Mouse (Mus musculus): ENCODE results near the gene Pole3. TPM values are rescaled to one million over a fixed set of nuclear protein-coding genes. Genes with fewer than 3 reads are reported as not detected.

Pole3 gene
- total and polyA plus RNA-seq, 3 experiments = 36.3 to 73.9 (median 37.2) TPM

DNA sequence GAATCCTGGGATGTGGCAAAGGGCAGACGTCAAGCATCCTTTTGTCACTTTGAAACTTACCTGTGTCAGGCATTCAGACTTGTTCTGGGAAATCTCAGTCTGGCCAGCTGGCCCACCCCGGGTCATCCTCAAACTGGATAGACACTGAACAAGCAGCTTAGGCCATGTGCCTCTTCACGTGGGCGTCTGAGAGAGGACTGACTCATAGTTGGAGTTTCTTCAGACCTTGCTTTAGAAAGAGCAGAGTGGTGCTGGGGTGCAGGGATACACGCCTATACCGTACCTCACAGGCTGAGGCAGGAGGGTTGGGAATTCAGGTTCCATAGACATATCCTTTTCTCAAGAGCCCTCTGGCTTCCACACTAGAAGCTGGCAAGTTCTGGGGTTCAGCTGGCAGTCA lies 18.9 kb upstream of the Pole3 start:
- Histone ChIP-seq H3K36me3 (replicated peaks) (no peaks in the 10 kb centered on the region), H3K9me3 (replicated peaks) (no peaks in the 10 kb centered on the region), H3K27me3 (ENCODE audit: insufficient read depth, low read length) (peaks cover 4% of the 10 kb centered on the region), H3K4me3 (ENCODE audit: low read depth, low read length) (no peak overlapping the region), H3K4me1 (ENCODE audit: insufficient read depth, low read depth, low read length) (no peaks in the 10 kb centered on the region)
- TF ChIP-seq POLR2AphosphoS5 (IDR thresholded peaks at IDR 0.05; ENCODE audit: insufficient replicate concordance, low read depth, low read length) (no peak), GATA1 (IDR thresholded peaks at IDR 0.05; ENCODE audit: borderline replicate concordance, low read length) (no peak), TAL1 (conservative IDR thresholded peaks at IDR 0.05; ENCODE audit: low read depth, low read length) (no peak), CTCF (IDR thresholded peaks at IDR 0.05; ENCODE audit: low read depth, low read length) (no peak), GATA2 (IDR thresholded peaks at IDR 0.05; ENCODE audit: borderline replicate concordance, low read depth, low read length) (no peak)
- no peak for ATAC-seq (ENCODE audit: extremely low read depth, insufficient number of reproducible peaks, low FRiP score, poor library complexity, severe bottlenecking)
- DNase-seq (ENCODE audit: low spot score) = no peak

DNA sequence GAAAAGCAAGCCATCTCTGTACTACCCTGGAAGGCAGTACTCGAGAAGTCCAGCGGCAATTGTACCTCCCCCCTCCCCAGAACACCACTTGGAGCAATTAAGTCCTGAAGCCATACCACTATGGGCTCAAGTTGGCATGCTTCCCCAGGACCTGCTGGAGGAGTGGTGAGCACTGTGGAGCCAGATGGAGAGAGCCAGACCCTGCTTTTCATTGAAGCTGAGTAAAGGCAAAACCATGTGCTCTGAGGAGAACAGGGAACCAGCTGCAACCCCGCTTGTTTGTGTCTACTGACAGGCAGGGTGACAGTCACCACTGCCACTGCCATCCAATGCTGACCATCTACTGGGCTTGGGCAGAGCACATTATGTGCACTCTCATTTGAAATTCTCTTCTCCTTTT lies 16.9 kb upstream of the Pole3 start:
- H3K4me1 ChIP-seq (ENCODE audit: insufficient read depth, low read depth, low read length) = no peaks in the 10 kb centered on the region
- peaks cover 4% of the 10 kb centered on the region for H3K27me3 ChIP-seq (ENCODE audit: insufficient read depth, low read length)
- DNase-seq (ENCODE audit: low spot score) = no peak
- H3K9me3 ChIP-seq (replicated peaks) = no peaks in the 10 kb centered on the region
- H3K36me3 ChIP-seq (replicated peaks) = no peaks in the 10 kb centered on the region
- H3K4me3 ChIP-seq (ENCODE audit: low read depth, low read length) = no peak overlapping the region
- no peak for ATAC-seq (ENCODE audit: extremely low read depth, insufficient number of reproducible peaks, low FRiP score, poor library complexity, severe bottlenecking)
- TF ChIP-seq CTCF (IDR thresholded peaks at IDR 0.05; ENCODE audit: low read depth, low read length) (no peak), TAL1 (conservative IDR thresholded peaks at IDR 0.05; ENCODE audit: low read depth, low read length) (no peak), POLR2AphosphoS5 (IDR thresholded peaks at IDR 0.05; ENCODE audit: insufficient replicate concordance, low read depth, low read length) (no peak), GATA1 (IDR thresholded peaks at IDR 0.05; ENCODE audit: borderline replicate concordance, low read length) (no peak), GATA2 (IDR thresholded peaks at IDR 0.05; ENCODE audit: borderline replicate concordance, low read depth, low read length) (no peak)

GRCm38 (mm10) chr4:62533729-62534128 lies 8.9 kb upstream of the Pole3 start:
- TF ChIP-seq GATA2 (IDR thresholded peaks at IDR 0.05; ENCODE audit: borderline replicate concordance, low read depth, low read length) (no peak), GATA1 (IDR thresholded peaks at IDR 0.05; ENCODE audit: borderline replicate concordance, low read length) (no peak), CTCF (IDR thresholded peaks at IDR 0.05; ENCODE audit: low read depth, low read length) (no peak), POLR2AphosphoS5 (IDR thresholded peaks at IDR 0.05; ENCODE audit: insufficient replicate concordance, low read depth, low read length) (no peak), TAL1 (conservative IDR thresholded peaks at IDR 0.05; ENCODE audit: low read depth, low read length) (no peak)
- DNase-seq (ENCODE audit: low spot score) (no peak), ATAC-seq (ENCODE audit: extremely low read depth, insufficient number of reproducible peaks, low FRiP score, poor library complexity, severe bottlenecking) (no peak)
- Histone ChIP-seq H3K4me3 (ENCODE audit: low read depth, low read length) (no peak overlapping the region), H3K36me3 (replicated peaks) (no peaks in the 10 kb centered on the region), H3K4me1 (ENCODE audit: insufficient read depth, low read depth, low read length) (peaks cover 3% of the 10 kb centered on the region; the same call in 1 of the 2 replicates), H3K9me3 (replicated peaks) (no peaks in the 10 kb centered on the region), H3K27me3 (ENCODE audit: insufficient read depth, low read length) (peaks cover 24% of the 10 kb centered on the region)

DNA sequence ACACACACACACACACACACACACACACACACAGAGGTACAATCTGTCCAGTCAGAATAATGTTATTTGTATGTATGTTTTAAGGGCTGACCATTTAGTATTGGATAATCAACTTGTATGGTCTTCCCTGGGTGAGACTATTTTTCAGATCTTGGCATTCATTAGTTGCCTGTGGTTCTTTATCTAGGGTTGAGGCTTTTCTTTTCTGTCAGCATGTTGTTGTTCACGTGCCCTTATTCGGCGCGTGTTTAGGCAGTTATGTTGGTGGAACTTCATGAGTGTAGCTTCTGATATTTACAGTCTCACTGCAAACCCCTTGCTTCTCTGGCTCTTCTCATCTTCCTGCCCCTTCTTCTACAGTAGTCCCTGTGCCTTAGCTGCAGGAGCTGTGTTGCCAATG lies 2.8 kb upstream of the Pole3 start:
- H3K27me3 ChIP-seq (ENCODE audit: insufficient read depth, low read length) = peaks cover 31% of the 10 kb centered on the region
- no peak overlapping the region for H3K4me3 ChIP-seq (ENCODE audit: low read depth, low read length)
- peaks cover 21% of the 10 kb centered on the region for H3K4me1 ChIP-seq (ENCODE audit: insufficient read depth, low read depth, low read length)
- ATAC-seq (ENCODE audit: extremely low read depth, insufficient number of reproducible peaks, low FRiP score, poor library complexity, severe bottlenecking) (no peak), DNase-seq (ENCODE audit: low spot score) (no peak)
- peaks cover 20% of the 10 kb centered on the region for H3K36me3 ChIP-seq (replicated peaks)
- TF ChIP-seq GATA1 (IDR thresholded peaks at IDR 0.05; ENCODE audit: borderline replicate concordance, low read length) (no peak), CTCF (IDR thresholded peaks at IDR 0.05; ENCODE audit: low read depth, low read length) (no peak), GATA2 (IDR thresholded peaks at IDR 0.05; ENCODE audit: borderline replicate concordance, low read depth, low read length) (no peak), POLR2AphosphoS5 (IDR thresholded peaks at IDR 0.05; ENCODE audit: insufficient replicate concordance, low read depth, low read length) (no peak), TAL1 (conservative IDR thresholded peaks at IDR 0.05; ENCODE audit: low read depth, low read length) (no peak)
- no peaks in the 10 kb centered on the region for H3K9me3 ChIP-seq (replicated peaks)

- TF ChIP-seq GATA1 (IDR thresholded peaks at IDR 0.05; ENCODE audit: borderline replicate concordance, low read length) = no peak
- TF ChIP-seq GATA2 (IDR thresholded peaks at IDR 0.05; ENCODE audit: borderline replicate concordance, low read depth, low read length) = no peak
- no peak for TF ChIP-seq CTCF (IDR thresholded peaks at IDR 0.05; ENCODE audit: low read depth, low read length)
- no peak for TF ChIP-seq TAL1 (conservative IDR thresholded peaks at IDR 0.05; ENCODE audit: low read depth, low read length)
- TF ChIP-seq POLR2AphosphoS5 (IDR thresholded peaks at IDR 0.05; ENCODE audit: insufficient replicate concordance, low read depth, low read length) = no peak
- Histone ChIP-seq H3K4me3 (ENCODE audit: low read depth, low read length) (no peak overlapping the region), H3K36me3 (replicated peaks) (peaks cover 29% of the 10 kb centered on the region), H3K9me3 (replicated peaks) (no peaks in the 10 kb centered on the region), H3K27me3 (ENCODE audit: insufficient read depth, low read length) (peaks cover 24% of the 10 kb centered on the region), H3K4me1 (ENCODE audit: insufficient read depth, low read depth, low read length) (peaks cover 34% of the 10 kb centered on the region)
- no peak for DNase-seq (ENCODE audit: low spot score)
- ATAC-seq (ENCODE audit: extremely low read depth, insufficient number of reproducible peaks, low FRiP score, poor library complexity, severe bottlenecking) = no peak
These were observed 1.4 kb upstream of the Pole3 start for GRCm38 (mm10) chr4:62526256-62526655.

DNA sequence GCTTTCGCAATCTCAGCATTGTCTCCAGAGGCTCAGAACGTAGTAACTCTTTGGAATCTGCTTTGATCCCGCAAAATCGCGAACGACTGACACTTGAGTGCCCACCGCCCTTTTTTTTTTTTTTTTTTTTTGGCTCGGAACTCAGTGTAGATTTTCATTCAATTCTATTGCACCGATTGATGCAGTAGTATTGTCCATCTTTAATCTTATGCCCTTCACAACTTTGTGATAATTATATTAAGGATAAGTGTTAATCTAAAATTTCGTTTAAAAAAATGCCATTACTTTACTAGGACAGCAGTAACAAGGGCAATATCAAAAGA lies 582 bp upstream of the Pole3 start:
- H3K4me3 ChIP-seq (ENCODE audit: low read depth, low read length) = peak overlapping the region; percentile 92
- ATAC-seq (ENCODE audit: extremely low read depth, insufficient number of reproducible peaks, low FRiP score, poor library complexity, severe bottlenecking) = no peak
- TF ChIP-seq CTCF (IDR thresholded peaks at IDR 0.05; ENCODE audit: low read depth, low read length) (no peak), GATA2 (IDR thresholded peaks at IDR 0.05; ENCODE audit: borderline replicate concordance, low read depth, low read length) (no peak), TAL1 (conservative IDR thresholded peaks at IDR 0.05; ENCODE audit: low read depth, low read length) (no peak), POLR2AphosphoS5 (IDR thresholded peaks at IDR 0.05; ENCODE audit: insufficient replicate concordance, low read depth, low read length) (no peak), GATA1 (IDR thresholded peaks at IDR 0.05; ENCODE audit: borderline replicate concordance, low read length) (no peak)
- no peaks in the 10 kb centered on the region for H3K9me3 ChIP-seq (replicated peaks)
- H3K27me3 ChIP-seq (ENCODE audit: insufficient read depth, low read length) = peaks cover 21% of the 10 kb centered on the region
- H3K36me3 ChIP-seq (replicated peaks) = peaks cover 29% of the 10 kb centered on the region
- no peak for DNase-seq (ENCODE audit: low spot score)
- peaks cover 40% of the 10 kb centered on the region for H3K4me1 ChIP-seq (ENCODE audit: insufficient read depth, low read depth, low read length)
